Mouse (Mus musculus) ES-CJ7 (cell line): Measurements from ENCODE around the gene Fhit.
A peak's percentile ranks its signal among the peaks of the same experiment; 100 is the strongest.
"Not testable (repeated sequence)": the region's sequence is repeated elsewhere in the genome, so short reads cannot be mapped to it uniquely, and the experiment has no call there.

Source experiments
- DNase-seq: peaks from one replicate; pipeline ENCODE4 v3.0.0; 2011; ENCODE audit warnings: low read depth, low spot score

Fhit gene

DNA sequence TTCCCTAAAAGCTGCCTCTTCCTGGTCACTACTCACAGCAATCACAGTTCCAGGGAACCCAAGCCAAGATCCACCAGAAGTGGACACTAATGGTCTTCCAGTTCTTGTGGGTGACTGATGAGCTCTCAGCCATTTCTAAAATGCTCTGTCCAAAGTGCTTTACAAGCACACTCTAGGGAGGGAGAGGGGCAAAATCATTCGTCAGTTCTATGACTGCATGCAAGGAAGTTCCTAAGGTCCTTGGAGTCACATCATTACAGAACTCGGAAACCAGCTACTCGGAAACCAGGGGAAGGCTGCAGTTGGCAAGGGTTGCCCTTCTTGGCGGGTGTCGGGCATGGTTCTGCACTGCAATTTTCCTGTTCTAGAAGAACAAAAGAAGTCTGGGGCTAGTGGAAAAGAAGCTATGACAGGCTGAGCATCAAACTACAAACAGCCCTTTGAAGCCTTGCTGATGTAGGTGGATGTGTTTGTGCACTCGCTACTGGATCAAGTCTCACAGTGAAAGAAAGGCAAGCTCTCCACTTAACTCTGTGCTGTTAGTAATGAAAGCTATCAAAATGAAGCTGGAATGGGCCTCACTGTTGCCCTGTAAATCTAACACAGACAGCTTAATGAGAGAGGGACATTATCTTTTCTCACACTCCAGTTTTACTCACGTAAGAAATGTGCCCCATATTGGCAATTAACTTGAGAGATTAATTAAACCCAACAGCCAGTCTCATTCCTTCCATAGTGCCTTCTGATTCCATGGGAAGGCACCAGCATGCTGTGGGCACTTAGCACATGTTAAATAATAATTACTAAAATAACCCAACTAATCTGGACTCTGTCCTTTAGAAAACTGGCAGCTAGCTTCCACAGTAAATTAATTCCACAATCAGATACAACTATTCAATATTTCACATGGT lies 243.7 kb downstream of the Fhit start:
- DNase-seq: no peak

DNA sequence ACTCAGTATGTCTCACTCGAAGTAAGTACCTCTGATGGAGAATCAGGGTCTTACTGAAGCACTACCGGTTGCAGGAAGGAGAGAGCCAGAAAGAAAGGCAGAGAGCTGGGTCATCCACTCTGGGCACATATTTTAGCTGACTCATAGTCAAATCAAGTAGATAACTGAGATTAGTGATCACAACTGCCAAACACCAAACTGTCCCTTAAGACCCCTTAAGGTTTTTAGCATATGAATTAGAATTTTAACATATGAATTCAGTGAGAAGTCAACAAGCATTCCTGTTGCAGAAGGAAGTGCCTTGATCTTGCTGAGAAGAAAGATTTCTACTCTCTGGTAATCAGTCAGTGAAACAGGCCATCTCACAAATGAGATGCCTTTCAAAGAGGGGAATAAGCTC lies 253.8 kb downstream of the Fhit start:
- peak; percentile 66 for DNase-seq

DNA sequence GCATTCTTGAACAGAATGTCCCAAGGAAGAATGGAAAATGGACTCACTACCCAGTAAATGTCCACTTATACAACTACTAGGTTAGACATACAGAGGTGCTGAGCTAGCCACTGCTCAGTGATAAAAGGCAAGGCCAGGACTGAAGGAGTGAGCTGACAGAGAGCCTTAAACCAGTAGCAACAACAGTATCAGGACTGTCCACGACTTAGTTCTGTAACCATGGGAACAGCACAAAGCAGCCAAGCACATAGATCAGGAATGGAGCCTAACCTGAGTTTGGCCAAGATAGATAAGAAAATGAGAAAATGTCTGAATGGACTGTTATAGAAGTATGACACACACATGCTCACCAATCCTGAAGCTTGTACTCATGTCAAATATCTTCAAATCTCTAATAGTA lies 279.1 kb downstream of the Fhit start:
- no peak for DNase-seq

DNA sequence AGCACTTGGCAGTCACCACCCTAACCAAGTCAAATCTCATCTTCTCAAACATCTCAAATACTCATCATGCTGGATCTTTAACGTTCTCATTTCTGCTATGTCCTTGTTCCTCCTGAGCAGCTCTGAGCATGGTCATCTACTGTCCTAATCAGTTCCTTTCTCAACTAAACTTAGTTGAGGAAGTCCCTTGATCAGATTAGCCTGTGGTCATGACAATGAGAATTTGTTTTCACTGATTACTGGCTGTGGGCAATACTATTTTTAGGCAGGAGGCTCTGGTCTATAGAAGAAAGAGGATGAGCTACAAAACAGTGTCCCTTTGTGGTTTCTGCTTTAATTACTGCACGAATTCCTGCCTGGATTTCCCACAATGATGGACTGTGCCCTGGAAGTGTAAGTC lies 281.1 kb downstream of the Fhit start:
- no peak for DNase-seq

DNA sequence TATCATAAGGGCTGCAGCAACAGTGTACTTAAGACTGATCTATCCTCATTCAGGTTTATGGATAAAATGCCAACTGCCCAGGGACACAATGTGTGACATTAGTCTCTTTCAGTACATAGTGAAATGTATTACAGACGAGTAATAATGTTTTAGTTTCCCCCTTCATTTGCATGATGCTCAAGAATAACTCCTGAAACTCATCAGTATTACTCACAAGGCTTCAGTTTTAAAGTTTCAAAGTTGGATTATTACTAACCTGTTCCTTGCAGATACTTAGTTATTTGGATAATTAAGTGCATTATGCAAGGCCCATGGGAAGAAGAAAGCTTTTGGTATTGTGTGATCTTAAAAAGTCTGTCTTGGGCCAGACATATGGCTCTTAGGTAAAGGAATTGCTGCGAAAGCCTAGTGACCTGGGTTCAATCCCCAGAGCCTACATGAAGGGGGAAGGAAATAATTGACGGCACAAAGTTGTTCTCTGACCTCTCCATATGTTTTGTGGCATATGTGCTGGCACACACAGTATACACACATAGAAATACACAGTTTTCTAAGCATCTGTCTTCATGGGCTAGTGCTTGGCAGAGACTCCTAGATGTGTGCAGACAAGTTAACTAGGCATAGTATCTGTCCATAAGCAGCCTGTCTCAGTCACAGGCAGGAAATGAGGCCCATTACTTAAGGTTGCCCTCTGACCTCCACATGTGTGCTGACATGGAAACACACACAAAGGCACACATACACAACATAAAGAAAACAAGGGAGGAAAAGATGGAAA lies 287.1 kb downstream of the Fhit start:
- DNase-seq: no peak

DNA sequence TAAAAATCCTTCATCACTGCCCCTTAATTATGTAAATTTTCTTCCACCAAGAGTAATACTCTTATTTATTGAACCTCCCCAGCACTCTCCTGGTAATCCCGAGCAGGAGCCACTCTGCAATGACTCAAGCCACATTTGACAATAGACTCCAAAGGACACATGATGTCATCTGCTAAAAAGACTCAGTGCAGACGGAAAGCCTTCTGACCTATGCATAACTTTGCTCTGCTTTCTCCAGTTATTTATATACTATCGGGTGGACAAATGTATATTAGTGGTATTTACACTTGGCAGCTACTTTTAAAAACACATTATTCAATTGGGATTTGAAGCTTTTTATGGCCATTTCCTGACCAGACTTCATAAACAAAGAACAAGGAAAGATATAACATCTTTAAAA lies 304.2 kb downstream of the Fhit start:
- DNase-seq: no peak

DNA sequence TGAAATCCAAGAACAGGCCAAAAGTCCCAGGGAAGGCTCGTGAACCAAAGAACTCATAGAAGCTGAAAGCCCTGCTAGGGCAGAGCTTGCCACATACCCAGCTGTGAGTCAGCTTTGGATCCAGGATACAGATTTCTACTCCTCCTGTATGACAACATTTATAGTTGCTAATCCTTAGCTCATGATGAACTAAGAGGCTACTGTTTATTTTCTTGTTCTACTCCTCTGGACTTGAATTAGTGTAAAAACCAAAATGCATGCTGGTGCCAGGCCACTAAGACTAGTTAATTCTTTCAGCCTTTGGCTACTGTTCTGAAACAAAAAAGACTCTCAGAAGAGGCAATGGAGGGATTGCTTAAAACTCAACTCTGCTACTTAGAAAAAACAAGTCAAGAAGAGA lies 309.9 kb downstream of the Fhit start:
- no peak for DNase-seq

DNA sequence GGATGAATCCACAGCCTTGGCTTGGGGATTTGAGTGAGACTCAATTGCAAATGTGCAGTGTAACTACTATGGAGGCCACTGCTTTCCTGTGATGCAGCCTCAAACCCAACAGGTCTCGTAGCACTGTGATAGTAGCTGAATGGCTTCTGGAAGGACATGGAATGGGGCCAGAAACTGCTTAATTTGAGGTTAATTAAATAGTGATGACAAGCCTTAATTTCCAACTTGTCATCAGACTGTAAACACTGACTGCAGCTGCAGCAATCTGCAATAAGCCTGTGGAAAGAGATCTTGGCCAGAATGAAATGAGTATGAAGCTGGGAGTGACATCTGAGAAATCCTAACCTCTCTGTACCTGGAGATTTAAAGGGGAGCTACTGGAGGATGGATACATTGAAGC lies 325.8 kb downstream of the Fhit start:
- no peak for DNase-seq

DNA sequence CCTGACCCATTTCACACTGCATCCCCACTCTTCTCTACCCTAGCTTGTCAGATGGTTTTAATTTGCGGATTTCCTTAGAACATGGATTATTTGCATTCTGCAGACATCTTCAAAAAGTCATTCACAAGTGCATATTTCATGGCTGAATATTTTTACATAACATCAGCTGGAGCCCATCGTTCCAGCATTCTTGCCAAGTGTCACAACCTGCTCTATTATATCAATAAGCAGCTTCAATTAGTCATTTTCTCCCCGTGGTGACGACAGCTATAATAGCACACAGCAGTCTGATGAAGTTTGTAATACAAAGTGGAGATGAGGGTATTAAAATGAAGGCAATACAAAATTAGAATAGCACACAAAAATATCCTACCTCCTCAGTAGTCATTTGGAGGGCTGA lies 337.0 kb downstream of the Fhit start:
- DNase-seq: no peak

DNA sequence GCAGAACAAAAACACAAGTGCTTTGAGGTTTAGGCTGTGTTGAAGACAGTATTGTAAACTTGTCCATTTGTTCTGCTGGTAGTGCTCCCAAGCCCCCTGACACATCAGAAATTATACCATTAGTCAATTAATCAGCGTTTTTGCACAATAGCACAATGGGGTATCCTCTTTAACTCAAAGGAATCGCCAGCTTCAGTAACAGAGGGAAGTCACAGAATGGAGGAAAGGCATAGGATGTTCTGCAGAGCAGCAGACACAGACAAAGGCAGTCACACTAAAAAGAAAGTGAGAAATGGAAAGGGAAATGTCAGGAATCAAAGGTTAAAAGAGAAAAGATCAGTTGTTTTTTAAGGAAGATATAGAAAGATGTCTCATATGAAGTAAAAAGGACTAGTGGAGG lies 348.3 kb downstream of the Fhit start:
- no peak for DNase-seq

DNA sequence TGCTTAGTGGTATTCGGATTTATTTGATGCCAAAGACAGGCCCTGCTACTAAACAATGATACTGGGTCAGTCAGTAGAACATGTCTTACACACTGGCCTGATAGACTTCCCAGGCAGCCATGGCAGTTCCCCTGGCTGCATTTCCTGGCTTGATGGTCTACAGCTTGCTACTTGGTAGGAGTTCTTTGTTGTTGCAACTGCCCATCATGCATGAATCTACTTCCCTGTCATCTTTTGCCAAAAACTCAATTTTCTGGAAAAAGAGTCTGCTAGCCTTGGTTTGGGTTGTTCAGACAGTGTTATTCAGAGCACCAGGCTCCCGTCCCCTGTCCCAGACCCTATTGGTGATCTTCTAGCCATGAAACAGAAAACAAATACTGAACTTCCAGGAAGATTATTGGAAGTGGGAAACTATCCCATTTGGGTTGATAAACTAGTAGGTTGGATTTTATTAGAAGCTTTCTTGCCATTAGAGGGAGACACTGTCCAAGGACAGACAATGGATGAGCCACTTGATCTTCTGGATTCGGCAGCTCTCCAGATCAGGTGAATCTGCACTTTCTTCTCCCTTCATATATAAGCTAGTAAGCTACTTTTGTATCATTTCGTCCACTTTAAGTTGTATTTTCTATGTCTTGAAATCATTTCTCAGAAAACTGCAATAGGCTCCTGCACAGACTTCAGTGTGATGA lies 363.2 kb downstream of the Fhit start:
- DNase-seq: peak; percentile 7

DNA sequence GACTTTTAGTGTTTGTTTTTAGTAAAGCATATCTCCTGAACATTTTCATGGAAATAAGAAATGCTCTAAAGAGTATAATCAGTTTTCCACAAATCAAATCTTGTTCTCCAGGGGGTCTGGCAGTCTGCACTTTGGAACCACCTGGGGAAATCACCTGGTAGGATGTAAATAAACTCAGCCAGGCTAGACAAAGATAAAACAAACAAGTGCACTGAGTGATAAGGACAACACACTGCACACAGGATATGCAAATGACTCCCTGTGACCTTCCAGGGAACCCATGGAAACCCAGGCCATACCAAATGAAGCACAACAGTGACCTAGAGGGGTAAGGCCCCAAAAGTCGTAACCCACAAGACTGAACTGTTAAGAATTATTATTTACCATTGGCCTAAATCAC lies 364.2 kb downstream of the Fhit start:
- DNase-seq: no peak

DNA sequence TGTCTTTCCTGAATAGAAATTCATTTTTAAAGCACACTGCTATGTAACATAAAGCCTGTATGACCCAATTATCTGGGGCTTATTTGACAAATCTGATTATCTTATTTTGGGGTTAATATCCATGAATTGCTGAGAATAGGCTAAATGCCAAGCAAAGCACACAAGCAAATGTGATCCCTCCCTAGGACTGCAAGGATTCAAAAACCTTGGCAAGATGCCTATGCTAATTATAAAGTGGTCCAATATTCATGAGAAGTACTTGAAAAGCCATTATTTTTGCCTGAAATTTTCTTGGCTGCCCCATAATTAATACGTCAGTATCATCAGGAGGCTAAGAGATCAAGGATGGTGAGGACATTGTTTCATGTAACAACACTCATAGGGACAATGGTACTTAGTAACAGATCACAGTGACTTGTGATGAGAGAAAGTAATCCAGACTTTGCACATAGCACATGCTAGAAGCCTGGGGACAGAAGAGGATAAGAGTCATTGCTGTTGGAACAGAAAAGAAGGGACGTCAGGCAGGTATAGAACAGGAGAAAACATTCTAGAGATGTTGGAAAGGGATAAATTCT lies 366.2 kb downstream of the Fhit start:
- DNase-seq: no peak

DNA sequence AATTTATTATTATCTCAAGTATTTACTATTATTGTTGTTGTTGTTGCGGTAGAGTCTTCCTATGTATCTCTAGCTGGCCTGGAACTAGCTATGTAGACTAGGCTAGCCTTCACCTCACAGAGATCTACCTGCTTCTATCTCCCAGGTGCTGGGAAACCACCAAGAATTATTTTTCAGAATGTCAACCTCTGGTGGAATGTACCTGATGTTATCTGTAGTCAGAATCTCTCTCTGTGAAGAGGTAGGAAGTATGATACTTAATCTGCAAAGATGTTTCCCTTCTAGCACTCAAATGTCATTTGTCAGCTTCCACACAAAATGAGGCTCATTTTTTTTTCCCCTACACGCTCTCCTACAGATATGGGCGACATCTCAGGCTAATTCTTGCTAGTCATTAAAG lies 377.9 kb downstream of the Fhit start:
- DNase-seq: no peak

DNA sequence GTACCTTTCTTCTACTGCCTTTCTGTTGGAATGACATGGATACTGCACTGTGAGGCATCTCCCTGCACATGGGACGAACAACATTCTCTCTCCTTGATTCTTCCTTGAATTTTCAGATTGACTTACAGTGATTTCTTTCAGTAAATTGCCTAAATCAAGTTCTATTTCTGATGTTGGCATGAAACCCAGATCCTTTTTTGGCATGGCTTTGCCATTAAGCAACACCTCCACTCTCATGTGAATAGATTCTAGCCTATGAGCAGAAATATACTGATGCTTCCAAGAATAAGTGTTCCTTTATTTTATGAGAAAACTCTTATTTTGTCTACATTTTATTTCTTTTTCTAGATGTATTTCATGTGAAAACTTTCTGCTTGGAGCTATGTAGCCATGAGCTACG lies 383.1 kb downstream of the Fhit start:
- DNase-seq: no peak

DNA sequence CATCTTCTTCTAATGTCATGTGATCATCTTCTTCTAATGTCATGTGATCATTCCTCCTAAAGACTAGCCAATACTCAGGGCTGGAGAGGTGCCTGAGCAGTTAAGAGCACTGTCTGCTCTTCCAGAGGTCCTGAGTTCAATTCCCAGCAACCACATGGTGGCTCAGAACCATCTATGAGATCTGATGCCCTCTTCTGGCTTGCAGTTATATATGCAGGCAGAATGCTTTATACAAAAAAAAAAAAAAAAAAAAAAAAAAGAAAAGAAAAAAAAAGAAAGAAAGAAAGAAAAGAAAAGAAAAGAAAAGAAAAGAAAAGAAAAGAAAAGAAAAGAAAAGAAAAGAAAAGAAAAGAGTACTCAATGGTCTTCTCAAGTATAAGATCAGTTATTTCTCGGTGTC lies 407.0 kb downstream of the Fhit start:
- DNase-seq: not testable (repeated sequence)

DNA sequence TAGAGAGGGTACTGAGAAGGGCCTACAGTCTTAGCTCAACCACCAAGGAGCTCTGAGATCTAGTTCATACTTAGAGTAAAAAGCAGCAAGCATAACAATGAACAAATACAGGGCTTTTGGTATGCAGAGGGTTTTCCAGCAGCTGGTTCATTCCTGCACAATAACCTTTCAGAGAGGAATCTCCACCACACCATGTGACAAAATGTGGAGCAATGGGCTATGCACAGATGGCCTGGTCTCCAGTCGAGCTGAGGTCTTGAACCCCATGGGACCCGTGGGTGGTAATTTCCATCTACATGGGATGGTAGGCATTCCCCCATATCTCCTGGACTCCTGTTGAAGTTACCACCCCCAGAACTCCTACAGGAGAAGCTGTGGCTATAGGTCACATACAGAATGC lies 423.8 kb downstream of the Fhit start:
- DNase-seq: peak; percentile 7

DNA sequence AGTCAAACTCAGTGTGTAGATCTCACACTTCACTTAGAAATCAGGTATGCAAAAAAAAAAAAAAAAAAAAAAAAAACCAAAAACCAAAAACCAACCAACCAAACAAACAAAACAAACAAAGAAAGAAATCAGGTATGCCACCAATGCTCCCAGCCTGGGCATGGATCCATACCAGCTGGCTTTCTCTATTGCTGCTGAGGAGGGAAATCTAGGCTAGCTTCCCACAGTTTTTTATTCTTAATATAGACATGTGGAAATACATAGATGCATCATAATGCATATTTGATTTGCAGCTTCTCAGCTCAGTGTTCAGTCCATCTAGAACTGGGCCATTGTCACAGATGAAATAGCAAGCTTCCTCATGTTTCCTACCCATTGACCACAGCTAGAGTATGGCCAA lies 439.3 kb downstream of the Fhit start:
- no peak for DNase-seq

DNA sequence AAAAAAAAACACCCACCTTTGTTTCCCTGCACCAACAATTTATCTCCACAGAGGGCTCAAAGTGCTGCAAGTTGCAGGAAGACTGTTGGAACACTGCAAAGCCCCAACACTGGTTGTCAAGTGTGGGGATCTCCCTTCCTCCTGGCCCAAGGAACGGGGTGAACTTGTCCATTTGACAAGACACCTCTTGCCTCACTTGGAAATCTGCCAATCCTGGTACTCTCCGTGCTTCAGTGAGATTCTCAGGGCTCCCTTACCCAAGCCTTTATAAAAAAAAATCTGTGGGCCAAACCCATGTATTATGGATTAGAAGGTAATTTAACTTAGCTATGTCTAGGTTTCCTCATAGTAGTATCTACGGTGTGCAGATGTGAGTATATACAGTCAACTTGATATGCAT lies 448.9 kb downstream of the Fhit start:
- DNase-seq: peak; percentile 4

DNA sequence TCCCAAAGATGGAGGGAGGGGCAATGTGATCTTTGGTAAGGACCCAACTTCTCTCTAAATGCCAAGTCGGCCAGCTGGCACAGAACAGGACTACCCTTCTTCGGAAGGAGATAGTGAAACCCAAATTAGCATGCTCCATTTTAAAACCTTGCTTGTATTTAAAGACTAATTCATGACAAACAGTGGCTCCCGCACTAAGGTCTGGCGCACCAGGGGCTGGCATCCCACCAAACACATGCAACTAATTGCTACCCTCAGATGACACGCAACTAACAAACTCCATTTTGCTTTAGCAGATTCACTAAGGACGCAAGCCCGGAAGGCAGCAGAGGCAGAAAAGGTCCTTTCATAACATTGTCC lies 449.3 kb downstream of the Fhit start:
- DNase-seq: no peak

DNA sequence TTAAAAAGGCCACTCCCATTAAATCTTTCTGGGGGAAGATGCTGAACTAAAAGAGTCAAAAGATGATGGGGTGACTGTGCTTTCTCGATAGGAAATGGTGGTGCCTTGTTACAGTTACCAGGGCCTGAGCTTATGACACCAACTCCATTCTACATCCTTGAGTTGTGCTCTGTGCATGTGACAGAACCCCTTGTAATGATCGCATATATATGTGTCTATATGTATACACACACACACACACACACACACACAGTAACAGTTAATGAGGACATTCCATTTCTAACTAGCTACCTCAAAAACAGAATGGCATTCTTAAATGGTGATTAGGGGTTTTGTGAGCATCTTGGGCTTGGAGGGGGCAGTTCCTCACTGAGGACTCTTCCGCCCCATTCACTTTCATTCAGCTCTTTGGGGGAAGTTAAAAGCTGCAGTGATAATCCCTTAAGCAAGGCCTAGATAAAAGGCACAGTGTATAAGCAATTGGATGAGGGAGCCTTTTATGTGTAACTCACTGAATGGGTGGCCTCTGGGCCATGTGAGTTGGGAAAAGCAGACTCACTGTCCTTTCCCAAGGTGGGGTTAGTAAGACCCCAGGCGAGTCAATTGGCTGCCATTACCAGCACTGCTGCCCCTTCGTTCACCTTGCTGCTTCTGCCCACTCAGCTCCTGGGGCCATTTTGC lies 449.9 kb downstream of the Fhit start:
- DNase-seq: no peak
